Mouse (Mus musculus) neural tube, embryonic 15.5 days (tissue): ENCODE data around the gene Tomm40l. TPM values are rescaled to one million over a fixed set of nuclear protein-coding genes. Genes with fewer than 3 reads are reported as not detected.

ENCODE experiments used
- ATAC-seq: fragments of 200-750 bp; cut with Nextera tagmentation; 2 replicates; pipeline ENCODE4 v1.8.0; 2017; ENCODE audit warnings: mild to moderate bottlenecking, moderate TSS enrichment, moderate library complexity; ENCODE audit not compliant: low FRiP score
- H3K27ac ChIP-seq: fragments of 300-500 bp; sonication (generic); replicated peaks from 2 replicates; pipeline ENCODE4 v1.5.1; 2015; ENCODE audit warnings: mild to moderate bottlenecking, inconsistent platforms
- H3K27me3 ChIP-seq: fragments of 300-500 bp; sonication (generic); replicated peaks from 2 replicates; pipeline ENCODE4 v1.6.1; 2015; ENCODE audit warnings: inconsistent platforms
- H3K36me3 ChIP-seq: fragments of 300-500 bp; sonication (generic); 2 replicates; pipeline ENCODE4 v1.6.1; 2015; ENCODE audit warnings: inconsistent platforms
- H3K4me1 ChIP-seq: fragments of 300-500 bp; sonication (generic); 2 replicates; pipeline ENCODE4 v1.6.1; 2015; ENCODE audit warnings: inconsistent platforms
- H3K4me2 ChIP-seq: fragments of 300-500 bp; sonication (generic); 2 replicates; pipeline ENCODE4 v1.6.1; 2015; ENCODE audit warnings: inconsistent platforms, mild to moderate bottlenecking, moderate library complexity
- H3K4me3 ChIP-seq: fragments of 300-500 bp; sonication (generic); replicated peaks from 2 replicates; pipeline ENCODE4 v1.5.1; 2015; ENCODE audit warnings: mild to moderate bottlenecking, inconsistent platforms
- H3K9ac ChIP-seq: fragments of 300-500 bp; sonication (generic); replicated peaks from 2 replicates; pipeline ENCODE4 v1.6.1; 2015; ENCODE audit warnings: mild to moderate bottlenecking, inconsistent platforms
- H3K9me3 ChIP-seq: fragments of 300-500 bp; sonication (generic); replicated peaks from 2 replicates; pipeline ENCODE4 v1.6.1; 2016; ENCODE audit warnings: inconsistent platforms
- WGBS: fragments of 180-500 bp; shearing (Covaris S2); methylation state at CpG from one replicate; pipeline ENCODE4 v1.1.7; 2015; ENCODE audit warnings: mixed read lengths; 5-methylcytosine and 5-hydroxymethylcytosine counted together
- polyA plus RNA-seq: library from polyadenylated mRNA; unstranded; fragments of >200 nt; fragmentation: Nextera tagmentation; extraction: Ambion mirVana; gene quantifications from 2 replicates; pipeline ENCODE4 v1.2.1, GENCODE M21; 2015

The Tomm40l gene
- polyA plus RNA-seq, 1 experiment from 2014 or later, result 60.0 TPM

DNA sequence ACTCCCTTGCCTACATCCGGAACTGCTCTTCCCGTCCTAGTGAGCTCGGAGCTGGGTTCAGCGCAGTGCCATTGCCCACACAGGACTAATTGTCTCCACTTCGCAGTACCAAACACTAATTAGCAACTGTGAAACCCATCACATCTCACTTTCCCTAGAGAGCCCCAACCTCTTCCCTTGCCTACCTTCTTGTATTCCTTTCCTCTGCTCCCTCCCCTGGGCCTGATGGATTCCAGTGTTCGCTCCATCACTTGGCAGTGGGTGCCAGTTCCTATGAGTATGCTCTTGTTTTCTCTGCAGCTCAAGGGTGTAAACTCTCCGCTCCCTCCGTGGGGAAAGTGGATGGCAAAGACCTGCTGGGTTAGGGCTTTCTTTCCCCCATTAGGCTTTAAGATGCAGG lies 36.7 kb downstream of the Tomm40l start:
- H3K4me2 ChIP-seq, result peak overlapping the region; percentile 1; the same call in 1 of the 2 replicates
- peak; percentile 62 for ATAC-seq
- no peak overlapping the region; the same call in 1 of the 2 replicates for H3K27ac ChIP-seq
- peaks cover 30% of the 10 kb centered on the region for H3K4me1 ChIP-seq
- H3K36me3 ChIP-seq, result no peaks in the 10 kb centered on the region
- no peaks in the 10 kb centered on the region for H3K9me3 ChIP-seq
- no peak overlapping the region for H3K9ac ChIP-seq
- H3K4me3 ChIP-seq, result no peak overlapping the region
- WGBS, result 50% methylated on average over 8 of the region's 8 CpGs
- no peaks in the 10 kb centered on the region for H3K27me3 ChIP-seq

DNA sequence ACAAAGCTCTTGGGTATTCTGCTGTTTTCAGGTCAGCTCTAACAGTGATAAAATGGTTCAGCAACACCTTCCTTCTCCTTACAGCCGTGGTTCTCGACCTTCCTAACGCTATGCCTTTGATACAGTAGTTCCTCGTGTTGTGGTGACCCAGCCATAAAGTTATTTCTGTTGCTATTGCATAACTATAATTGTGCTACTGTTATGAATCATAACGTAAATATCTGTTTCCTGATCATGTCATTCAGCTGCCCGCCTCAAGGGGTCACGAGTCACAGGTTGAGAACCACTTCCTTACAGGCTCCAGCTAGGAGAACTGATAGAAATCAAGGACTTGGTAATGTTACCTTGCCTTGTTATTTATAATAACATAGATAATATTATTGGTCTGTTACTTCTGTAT lies 38.0 kb downstream of the Tomm40l start:
- Histone ChIP-seq H3K4me1 (peaks cover 25% of the 10 kb centered on the region), H3K9me3 (no peaks in the 10 kb centered on the region), H3K27me3 (no peaks in the 10 kb centered on the region), H3K9ac (no peak overlapping the region), H3K36me3 (no peaks in the 10 kb centered on the region), H3K27ac (no peak overlapping the region), H3K4me3 (no peak overlapping the region), H3K4me2 (no peak overlapping the region)
- WGBS, result 83% methylated on average over 7 of the region's 7 CpGs
- no peak for ATAC-seq

GRCm38 (mm10) chr1:171183620-171184019 lies 38.7 kb downstream of the Tomm40l start:
- 72% methylated on average over 3 of the region's 3 CpGs for WGBS
- no peak for ATAC-seq
- H3K9me3 ChIP-seq, result no peaks in the 10 kb centered on the region
- no peaks in the 10 kb centered on the region for H3K36me3 ChIP-seq
- no peaks in the 10 kb centered on the region for H3K27me3 ChIP-seq
- H3K4me2 ChIP-seq, result no peak overlapping the region
- H3K4me3 ChIP-seq, result no peak overlapping the region
- H3K4me1 ChIP-seq, result peaks cover 18% of the 10 kb centered on the region
- no peak overlapping the region for H3K9ac ChIP-seq
- H3K27ac ChIP-seq, result no peak overlapping the region

DNA sequence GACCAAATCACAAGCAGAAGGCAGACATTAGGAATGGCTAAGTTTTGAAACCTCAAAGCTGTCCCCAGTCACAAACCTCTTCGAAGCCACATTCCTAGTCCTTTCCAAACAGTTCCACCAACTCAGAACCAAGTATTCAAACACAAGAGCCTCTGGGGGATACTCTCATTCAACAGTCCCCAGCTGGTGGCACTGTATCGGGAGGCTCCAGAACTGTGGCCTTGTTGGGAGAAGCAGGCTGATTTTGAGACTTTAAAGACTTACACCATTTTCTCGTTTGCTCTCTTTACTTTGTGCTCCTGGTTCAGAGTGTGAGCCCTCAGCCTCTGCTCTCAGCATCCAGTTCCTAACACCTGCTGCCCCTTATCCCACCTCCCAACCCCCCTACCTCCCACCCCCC lies 39.3 kb downstream of the Tomm40l start:
- no peaks in the 10 kb centered on the region for H3K36me3 ChIP-seq
- no peak overlapping the region for H3K9ac ChIP-seq
- 87% methylated on average over 3 of the region's 3 CpGs for WGBS
- H3K4me3 ChIP-seq, result no peak overlapping the region
- H3K9me3 ChIP-seq, result no peaks in the 10 kb centered on the region
- H3K4me2 ChIP-seq, result no peak overlapping the region
- H3K4me1 ChIP-seq, result peaks cover 12% of the 10 kb centered on the region
- ATAC-seq, result no peak
- H3K27me3 ChIP-seq, result no peaks in the 10 kb centered on the region
- no peak overlapping the region for H3K27ac ChIP-seq

DNA sequence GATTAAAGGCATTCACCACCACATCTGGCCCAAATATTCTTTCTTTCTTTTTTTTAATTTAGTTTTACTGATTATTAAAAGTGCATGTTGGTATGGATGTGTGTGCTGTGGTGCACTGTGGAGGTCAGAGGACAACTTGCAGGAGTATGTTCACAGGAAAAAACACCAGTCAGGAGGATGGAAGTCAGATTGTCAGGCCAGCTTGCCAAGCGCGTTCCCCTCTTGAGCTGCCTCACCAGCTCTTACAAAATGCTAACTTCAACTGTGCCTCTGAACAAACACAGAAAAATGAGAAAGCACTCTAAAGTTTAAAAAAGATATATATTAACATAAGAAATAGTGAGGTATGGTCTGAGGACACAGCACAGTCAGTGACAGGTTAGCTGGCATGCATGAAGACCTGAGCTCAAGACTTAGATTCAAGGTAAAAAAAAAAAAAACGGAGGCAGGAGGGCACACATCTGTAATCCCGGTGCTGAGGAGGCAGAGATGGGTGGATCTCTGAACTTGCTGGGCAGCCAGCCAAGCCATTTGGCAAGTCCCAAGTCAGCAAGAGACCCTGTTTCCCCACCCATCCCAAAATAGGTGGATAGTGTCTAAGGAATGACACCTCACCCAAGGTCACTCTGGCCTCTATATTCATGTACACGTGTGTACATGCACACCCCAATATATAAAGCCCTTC lies 42.7 kb downstream of the Tomm40l start:
- Histone ChIP-seq H3K4me3 (no peak overlapping the region), H3K4me2 (no peak overlapping the region), H3K9ac (no peak overlapping the region), H3K27ac (no peak overlapping the region), H3K36me3 (no peaks in the 10 kb centered on the region), H3K9me3 (no peaks in the 10 kb centered on the region), H3K27me3 (0 out of 2 replicates have a peak, but pooled peaks cover 4% of the 10 kb centered on the region), H3K4me1 (no peaks in the 10 kb centered on the region)
- 76% methylated on average over 5 of the region's 5 CpGs for WGBS
- no peak for ATAC-seq

DNA sequence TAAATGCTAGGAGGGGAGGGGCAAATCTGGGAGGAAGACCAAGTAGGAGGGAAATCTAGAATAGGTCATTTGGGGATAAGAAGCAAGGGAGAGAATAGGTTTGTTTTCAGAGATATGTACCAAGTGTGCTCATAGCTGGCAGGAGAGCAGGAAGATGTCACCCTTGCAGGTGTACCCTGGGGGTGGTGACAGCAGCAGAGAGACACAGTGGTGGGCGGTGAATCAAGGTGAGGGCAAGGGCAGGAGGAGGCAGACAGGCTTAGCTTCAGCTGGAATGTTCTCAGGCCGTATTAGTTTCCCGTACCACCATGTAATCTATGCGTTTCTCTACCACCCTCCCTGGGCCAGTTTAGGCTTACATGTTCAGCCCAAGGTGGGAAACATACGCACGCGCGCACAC lies 49.5 kb downstream of the Tomm40l start:
- H3K36me3 ChIP-seq, result no peaks in the 10 kb centered on the region

GRCm38 (mm10) chr1:171171138-171171537 lies 51.2 kb downstream of the Tomm40l start:
- no peak overlapping the region for H3K27ac ChIP-seq
- 63% methylated on average over 3 of the region's 3 CpGs for WGBS
- no peak for ATAC-seq

More for the DNA sequence above, 49.5 kb downstream of the Tomm40l start:
- H3K4me1 ChIP-seq, result no peaks in the 10 kb centered on the region
- no peak for ATAC-seq
- 95% methylated on average over 8 of the region's 8 CpGs for WGBS
- no peaks in the 10 kb centered on the region for H3K9me3 ChIP-seq
- 0 out of 2 replicates have a peak, but pooled peaks cover 4% of the 10 kb centered on the region for H3K27me3 ChIP-seq
- H3K4me3 ChIP-seq, result no peak overlapping the region
- no peak overlapping the region for H3K27ac ChIP-seq
- H3K9ac ChIP-seq, result no peak overlapping the region
- H3K4me2 ChIP-seq, result no peak overlapping the region

GRCm38 (mm10) chr1:171169913-171170312 lies 52.4 kb downstream of the Tomm40l start:
- Histone ChIP-seq H3K36me3 (no peaks in the 10 kb centered on the region), H3K27ac (no peak overlapping the region), H3K9me3 (no peaks in the 10 kb centered on the region), H3K4me3 (no peak overlapping the region), H3K4me2 (no peak overlapping the region), H3K27me3 (0 out of 2 replicates have a peak, but pooled peaks cover 2% of the 10 kb centered on the region), H3K4me1 (no peaks in the 10 kb centered on the region), H3K9ac (no peak overlapping the region)
- 68% methylated on average over 3 of the region's 3 CpGs for WGBS
- no peak for ATAC-seq

More at GRCm38 (mm10) chr1:171171138-171171537, 51.2 kb downstream of the Tomm40l start:
- no peak overlapping the region for H3K4me3 ChIP-seq
- H3K4me2 ChIP-seq, result no peak overlapping the region
- H3K9me3 ChIP-seq, result no peaks in the 10 kb centered on the region
- no peak overlapping the region for H3K9ac ChIP-seq
- no peaks in the 10 kb centered on the region for H3K27me3 ChIP-seq
- no peaks in the 10 kb centered on the region for H3K4me1 ChIP-seq
- H3K36me3 ChIP-seq, result no peaks in the 10 kb centered on the region

DNA sequence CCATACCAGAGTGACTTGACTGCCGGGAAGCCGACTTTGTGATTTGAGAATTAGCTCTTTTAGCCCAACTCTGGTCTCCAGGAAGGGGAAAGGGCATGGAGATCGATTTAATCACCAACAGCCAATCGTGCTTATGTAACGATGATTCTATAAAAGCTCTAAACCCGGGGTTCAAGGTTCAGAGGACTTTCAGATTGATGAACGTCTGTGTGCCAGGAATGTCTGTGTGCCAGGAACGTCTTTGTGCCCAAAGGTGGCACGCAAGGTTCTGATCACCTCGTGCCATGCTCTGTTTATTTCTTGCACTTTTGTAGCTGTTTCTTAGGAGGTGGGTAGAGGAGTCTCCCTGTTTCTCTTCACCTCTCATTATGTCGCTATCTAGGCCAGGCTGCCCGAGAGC lies 53.4 kb downstream of the Tomm40l start:
- H3K9ac ChIP-seq, result no peak overlapping the region
- no peak overlapping the region for H3K27ac ChIP-seq
- WGBS, result 91% methylated on average over 12 of the region's 12 CpGs
- no peaks in the 10 kb centered on the region for H3K36me3 ChIP-seq
- H3K4me3 ChIP-seq, result no peak overlapping the region
- no peaks in the 10 kb centered on the region for H3K9me3 ChIP-seq
- H3K27me3 ChIP-seq, result 0 out of 2 replicates have a peak, but pooled peaks cover 2% of the 10 kb centered on the region
- H3K4me2 ChIP-seq, result no peak overlapping the region
- no peak for ATAC-seq
- no peaks in the 10 kb centered on the region for H3K4me1 ChIP-seq

Other genes starting within 250 kb of the Tomm40l start
- 1.1 and 3.2 TPM in 2 replicates for gene Fcgr2b, start 246.0 kb downstream of the Tomm40l start, polyA plus RNA-seq
- gene Fcgr4, start 203.6 kb downstream of the Tomm40l start, polyA plus RNA-seq, result 0.40 and 0.95 TPM in 2 replicates
- 11.5 and 11.8 TPM in 2 replicates for gene Fcgr3, start 157.6 kb downstream of the Tomm40l start, polyA plus RNA-seq
- 4.4 and 6.3 TPM in 2 replicates for gene Cfap126, start 108.6 kb downstream of the Tomm40l start, polyA plus RNA-seq
- 311 and 314 TPM in 2 replicates for gene Sdhc, start 71.9 kb downstream of the Tomm40l start, polyA plus RNA-seq
- gene Mpz, start 71.8 kb downstream of the Tomm40l start, polyA plus RNA-seq, result 8.8 and 11.0 TPM in 2 replicates
- gene Pcp4l1, start 26.2 kb downstream of the Tomm40l start, polyA plus RNA-seq, result 34.0 and 39.1 TPM in 2 replicates
- 0.38 and 0.52 TPM in 2 replicates for gene Nr1i3, start 8.5 kb downstream of the Tomm40l start, polyA plus RNA-seq
- 11.1 and 12.9 TPM in 2 replicates for gene Apoa2, start 2.5 kb upstream of the Tomm40l start, polyA plus RNA-seq
- gene Fcer1g, start 11.9 kb upstream of the Tomm40l start, polyA plus RNA-seq, result 32.0 and 46.6 TPM in 2 replicates
- gene Adamts4, start 27.9 kb upstream of the Tomm40l start, polyA plus RNA-seq, result 3.3 and 3.6 TPM in 2 replicates
- 237 and 260 TPM in 2 replicates for gene Ndufs2, start 28.9 kb upstream of the Tomm40l start, polyA plus RNA-seq
- gene B4galt3, start 47.8 kb upstream of the Tomm40l start, polyA plus RNA-seq, result 90.6 and 97.6 TPM in 2 replicates
- gene Ppox, start 58.7 kb upstream of the Tomm40l start, polyA plus RNA-seq, result 42.7 and 48.0 TPM in 2 replicates
- 87.4 and 91.6 TPM in 2 replicates for gene Usp21, start 65.5 kb upstream of the Tomm40l start, polyA plus RNA-seq
- 115 and 119 TPM in 2 replicates for gene Ufc1, start 72.5 kb upstream of the Tomm40l start, polyA plus RNA-seq
- gene Dedd, start 106.6 kb upstream of the Tomm40l start, polyA plus RNA-seq, result 44.1 and 49.9 TPM in 2 replicates
- 53.0 and 53.1 TPM in 2 replicates for gene Nit1, start 123.1 kb upstream of the Tomm40l start, polyA plus RNA-seq
- gene Pfdn2, start 123.2 kb upstream of the Tomm40l start, polyA plus RNA-seq, result 146 and 162 TPM in 2 replicates
- 4.0 and 4.1 TPM in 2 replicates for gene Klhdc9, start 138.3 kb upstream of the Tomm40l start, polyA plus RNA-seq
- 3.7 and 5.6 TPM in 2 replicates for gene Nectin4, start 147.6 kb upstream of the Tomm40l start, polyA plus RNA-seq
- gene Arhgap30, start 166.4 kb upstream of the Tomm40l start, polyA plus RNA-seq, result 0.88 and 6.0 TPM in 2 replicates
- gene Usf1, start 188.8 kb upstream of the Tomm40l start, polyA plus RNA-seq, result 131 and 149 TPM in 2 replicates
- gene Tstd1, start 196.4 kb upstream of the Tomm40l start, polyA plus RNA-seq, result 4.9 and 6.2 TPM in 2 replicates
- gene F11r, start 215.0 kb upstream of the Tomm40l start, polyA plus RNA-seq, result 11.8 and 27.5 TPM in 2 replicates